Mouse (Mus musculus) hindbrain, embryonic 10.5 days (tissue): ENCODE results near the gene Olfr373. TPM values are rescaled to one million over a fixed set of nuclear protein-coding genes. Genes with fewer than 3 reads are reported as not detected.

Source experiments
- polyA plus RNA-seq: library from polyadenylated mRNA; unstranded; fragments of >200 nt; fragmentation: Nextera tagmentation; extraction: Ambion mirVana; gene quantifications from 2 replicates; pipeline ENCODE4 v1.2.1, GENCODE M21; 2016

The Olfr373 gene
- polyA plus RNA-seq, 1 experiment from 2014 or later, result not detected

Other genes with a start within 250 kb of the Olfr373 start
- gene Zfp709, start 201.2 kb upstream of the Olfr373 start, polyA plus RNA-seq, result 4.3 and 5.3 TPM in 2 replicates
- 8.6 and 8.7 TPM in 2 replicates for gene Zfp882, start 174.6 kb upstream of the Olfr373 start, polyA plus RNA-seq
- 31.7 and 34.2 TPM in 2 replicates for gene Zfp617, start 174.5 kb upstream of the Olfr373 start, polyA plus RNA-seq
- gene Zfp961, start 132.1 kb upstream of the Olfr373 start, polyA plus RNA-seq, result 18.3 and 26.3 TPM in 2 replicates
- 0.50 and 1.0 TPM in 2 replicates for gene Cyp4f18, start 73.6 kb upstream of the Olfr373 start, polyA plus RNA-seq
- not detected in 2 replicates for gene Olfr372, start 42.0 kb upstream of the Olfr373 start, polyA plus RNA-seq
- not detected in 2 replicates for gene Olfr374, start 23.9 kb downstream of the Olfr373 start, polyA plus RNA-seq
- 481 and 624 TPM in 2 replicates for gene Tpm4, start 51.8 kb downstream of the Olfr373 start, polyA plus RNA-seq
- 141 and 155 TPM in 2 replicates for gene Rab8a, start 78.0 kb downstream of the Olfr373 start, polyA plus RNA-seq
- gene Hsh2d, start 106.5 kb downstream of the Olfr373 start, polyA plus RNA-seq, result not detected in 2 replicates
- gene Cib3, start 129.7 kb downstream of the Olfr373 start, polyA plus RNA-seq, result not detected in 2 replicates
- not detected in 2 replicates for gene Gm11034, start 130.5 kb downstream of the Olfr373 start, polyA plus RNA-seq
- gene Fam32a, start 136.6 kb downstream of the Olfr373 start, polyA plus RNA-seq, result 63.4 and 80.6 TPM in 2 replicates
- 186 and 213 TPM in 2 replicates for gene Ap1m1, start 156.8 kb downstream of the Olfr373 start, polyA plus RNA-seq
- 31.5 and 33.0 TPM in 2 replicates for gene Gm10282, start 222.1 kb downstream of the Olfr373 start, polyA plus RNA-seq
- 3.9 and 5.8 TPM in 2 replicates for gene Klf2, start 235.9 kb downstream of the Olfr373 start, polyA plus RNA-seq